Mouse (Mus musculus): ENCODE measurements around the gene Gm10282. TPM values are rescaled to one million over a fixed set of nuclear protein-coding genes. Genes with fewer than 3 reads are reported as not detected.

Gene Gm10282
- polyA plus RNA-seq, 1 experiment from 2014 or later, result 18.2 TPM

- Histone ChIP-seq H3K9ac (replicated peaks; ENCODE audit: low read length) (no peak overlapping the region), H3K27me3 (ENCODE audit: control insufficient read depth, insufficient read depth, low read length) (no peaks in the 10 kb centered on the region), H3K4me2 (ENCODE audit: low read length) (no peak overlapping the region), H3K27ac (replicated peaks; ENCODE audit: low read depth, low read length) (no peak overlapping the region), H3K4me1 (ENCODE audit: control insufficient read depth, insufficient read depth, low read length) (no peaks in the 10 kb centered on the region), H3K9me3 (ENCODE audit: control insufficient read depth, low read length) (no peaks in the 10 kb centered on the region), H3K4me3 (replicated peaks; ENCODE audit: low read depth, low read length) (no peak overlapping the region), H3K36me3 (ENCODE audit: control insufficient read depth, insufficient read depth, low read length) (peaks cover 60% of the 10 kb centered on the region)
- ATAC-seq (ENCODE audit: low FRiP score, low TSS enrichment) (no peak), DNase-seq (no peak)
- 98% methylated on average over 2 of the region's 2 CpGs for whole genome bisulfite sequencing
Measured at GRCm38 (mm10) chr8:72348114-72348513, 43.1 kb upstream of the Gm10282 start.

DNA sequence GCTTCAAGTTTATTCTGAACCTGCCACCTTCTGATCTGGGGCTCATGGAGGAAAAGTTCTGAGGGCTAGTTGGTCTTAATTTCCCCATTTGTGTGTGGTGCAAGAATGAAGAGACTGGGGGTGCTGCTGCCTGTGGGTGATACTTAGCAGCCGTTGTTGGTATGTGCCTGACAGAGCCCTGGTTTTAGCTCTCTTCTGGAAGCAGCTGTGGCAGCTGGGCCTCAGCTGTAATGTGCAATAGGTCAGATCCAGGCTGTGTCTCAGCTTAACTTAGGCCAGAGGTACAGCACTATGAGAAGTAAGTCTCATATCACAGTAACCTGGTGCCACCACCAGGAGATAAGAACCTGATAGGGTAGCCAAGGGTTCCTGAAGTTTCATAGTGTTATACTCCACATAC lies 42.5 kb upstream of the Gm10282 start:
- H3K27ac ChIP-seq (replicated peaks; ENCODE audit: low read depth, low read length), result no peak overlapping the region
- WGBS, result 100% methylated on average over 1 of the region's 1 CpGs
- ATAC-seq (ENCODE audit: low FRiP score, low TSS enrichment) (no peak), DNase-seq (no peak)
- no peaks in the 10 kb centered on the region for H3K27me3 ChIP-seq (ENCODE audit: control insufficient read depth, insufficient read depth, low read length)
- H3K4me2 ChIP-seq (ENCODE audit: low read length), result no peak overlapping the region
- no peaks in the 10 kb centered on the region for H3K4me1 ChIP-seq (ENCODE audit: control insufficient read depth, insufficient read depth, low read length)
- no peak overlapping the region for H3K4me3 ChIP-seq (replicated peaks; ENCODE audit: low read depth, low read length)
- H3K9me3 ChIP-seq (ENCODE audit: control insufficient read depth, low read length), result no peaks in the 10 kb centered on the region
- H3K9ac ChIP-seq (replicated peaks; ENCODE audit: low read length), result no peak overlapping the region
- peaks cover 60% of the 10 kb centered on the region for H3K36me3 ChIP-seq (ENCODE audit: control insufficient read depth, insufficient read depth, low read length)

DNA sequence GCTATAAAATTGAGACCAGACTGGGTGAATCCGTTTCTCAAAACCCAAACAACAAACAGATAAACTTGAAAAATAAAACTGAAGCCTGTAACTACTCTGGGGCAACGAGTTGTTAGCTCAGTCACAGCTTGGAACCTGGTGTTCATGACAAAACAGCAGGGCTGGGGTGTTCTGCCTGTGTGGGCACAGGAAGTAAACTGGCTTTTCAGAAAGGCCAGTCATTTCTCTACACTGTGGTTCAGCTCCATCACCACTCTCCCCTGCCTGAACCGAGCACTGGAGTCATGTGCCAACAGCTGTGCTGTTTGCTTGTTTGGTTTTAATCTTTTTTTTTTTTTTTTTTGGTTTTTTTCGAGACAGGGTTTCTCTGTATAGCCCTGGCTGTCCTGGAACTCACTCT lies 38.7 kb upstream of the Gm10282 start:
- 90% methylated on average over 4 of the region's 4 CpGs for WGBS
- Histone ChIP-seq H3K9me3 (ENCODE audit: control insufficient read depth, low read length) (no peaks in the 10 kb centered on the region), H3K4me1 (ENCODE audit: control insufficient read depth, insufficient read depth, low read length) (no peaks in the 10 kb centered on the region), H3K9ac (replicated peaks; ENCODE audit: low read length) (no peak overlapping the region), H3K27me3 (ENCODE audit: control insufficient read depth, insufficient read depth, low read length) (no peaks in the 10 kb centered on the region), H3K4me3 (replicated peaks; ENCODE audit: low read depth, low read length) (no peak overlapping the region), H3K27ac (replicated peaks; ENCODE audit: low read depth, low read length) (no peak overlapping the region), H3K36me3 (ENCODE audit: control insufficient read depth, insufficient read depth, low read length) (peaks cover 81% of the 10 kb centered on the region), H3K4me2 (ENCODE audit: low read length) (no peak overlapping the region)
- DNase-seq (no peak), ATAC-seq (ENCODE audit: low FRiP score, low TSS enrichment) (no peak)

DNA sequence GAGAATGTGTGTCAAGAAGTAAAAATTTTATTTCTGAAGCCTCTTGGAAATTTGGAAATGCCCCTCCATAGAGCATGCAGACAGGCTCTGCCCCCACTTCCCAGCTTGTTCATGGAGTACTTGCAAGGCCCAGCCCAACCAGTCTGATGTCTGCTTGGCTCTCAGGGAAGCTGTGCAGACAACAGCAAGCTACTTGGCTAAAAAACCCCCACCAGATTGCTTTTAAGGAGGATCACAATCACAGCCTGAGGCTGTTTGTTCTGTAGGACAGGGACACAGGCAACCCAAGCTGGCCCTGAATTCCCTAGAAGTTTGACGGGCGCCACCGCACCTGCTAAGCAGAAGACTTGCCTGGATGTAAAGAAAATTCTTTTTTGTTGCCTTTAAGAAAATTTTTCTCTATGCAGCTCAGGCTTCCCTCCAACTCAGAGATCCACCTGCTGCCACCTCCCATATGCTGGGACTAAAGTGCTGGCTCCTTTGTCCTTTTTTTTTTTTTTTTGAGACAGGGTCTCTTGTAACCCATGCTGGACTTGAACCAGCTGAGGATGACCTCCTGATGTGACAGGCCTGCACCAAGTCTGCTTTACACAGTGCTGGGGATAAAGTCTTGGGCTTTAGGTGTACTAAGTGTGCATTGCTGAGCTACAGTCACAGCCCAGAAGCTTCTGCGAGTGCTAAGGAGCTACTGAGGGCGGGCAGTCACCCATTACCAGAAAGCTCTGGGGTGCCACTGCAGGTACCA lies 37.7 kb upstream of the Gm10282 start:
- Histone ChIP-seq H3K36me3 (ENCODE audit: control insufficient read depth, insufficient read depth, low read length) (peaks cover 83% of the 10 kb centered on the region), H3K4me1 (ENCODE audit: control insufficient read depth, insufficient read depth, low read length) (no peaks in the 10 kb centered on the region), H3K9me3 (ENCODE audit: control insufficient read depth, low read length) (no peaks in the 10 kb centered on the region), H3K27ac (replicated peaks; ENCODE audit: low read depth, low read length) (no peak overlapping the region), H3K4me3 (replicated peaks; ENCODE audit: low read depth, low read length) (no peak overlapping the region), H3K9ac (replicated peaks; ENCODE audit: low read length) (no peak overlapping the region), H3K27me3 (ENCODE audit: control insufficient read depth, insufficient read depth, low read length) (no peaks in the 10 kb centered on the region), H3K4me2 (ENCODE audit: low read length) (no peak overlapping the region)
- DNase-seq (no peak), ATAC-seq (ENCODE audit: low FRiP score, low TSS enrichment) (no peak)
- WGBS, result 93% methylated on average over 5 of the region's 5 CpGs

- H3K4me1 ChIP-seq (ENCODE audit: control insufficient read depth, insufficient read depth, low read length), result no peaks in the 10 kb centered on the region
- H3K9me3 ChIP-seq (ENCODE audit: control insufficient read depth, low read length), result no peaks in the 10 kb centered on the region
- H3K36me3 ChIP-seq (ENCODE audit: control insufficient read depth, insufficient read depth, low read length), result peaks cover 62% of the 10 kb centered on the region
- no peak overlapping the region for H3K4me3 ChIP-seq (replicated peaks; ENCODE audit: low read depth, low read length)
- no peak overlapping the region for H3K27ac ChIP-seq (replicated peaks; ENCODE audit: low read depth, low read length)
- DNase-seq (no peak), ATAC-seq (ENCODE audit: low FRiP score, low TSS enrichment) (no peak)
- no peaks in the 10 kb centered on the region for H3K27me3 ChIP-seq (ENCODE audit: control insufficient read depth, insufficient read depth, low read length)
- H3K9ac ChIP-seq (replicated peaks; ENCODE audit: low read length), result no peak overlapping the region
- no peak overlapping the region for H3K4me2 ChIP-seq (ENCODE audit: low read length)
Measured at GRCm38 (mm10) chr8:72337034-72337433, 32.0 kb upstream of the Gm10282 start.

DNA sequence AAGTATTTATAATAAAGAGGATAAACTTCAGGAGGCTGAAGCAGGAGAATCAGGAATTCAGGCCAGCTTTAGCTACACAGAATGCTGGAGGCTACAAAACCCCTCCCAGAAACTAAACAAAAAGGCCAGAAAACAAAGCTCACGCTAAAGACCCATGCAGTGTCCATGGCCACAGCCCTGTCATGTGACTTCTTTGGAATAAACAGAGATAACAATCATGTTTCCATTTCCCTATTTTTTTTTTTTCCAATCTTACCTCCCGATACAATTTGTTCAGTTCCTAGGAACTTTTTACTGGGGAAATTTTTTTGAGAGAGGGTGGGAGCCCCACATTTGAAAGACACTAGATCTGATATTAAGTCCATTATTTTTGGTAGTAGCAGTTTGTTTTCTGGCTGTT lies 31.2 kb upstream of the Gm10282 start:
- Histone ChIP-seq H3K27ac (replicated peaks; ENCODE audit: low read depth, low read length) (no peak overlapping the region), H3K9ac (replicated peaks; ENCODE audit: low read length) (no peak overlapping the region), H3K4me3 (replicated peaks; ENCODE audit: low read depth, low read length) (no peak overlapping the region), H3K36me3 (ENCODE audit: control insufficient read depth, insufficient read depth, low read length) (peaks cover 54% of the 10 kb centered on the region), H3K27me3 (ENCODE audit: control insufficient read depth, insufficient read depth, low read length) (no peaks in the 10 kb centered on the region), H3K4me1 (ENCODE audit: control insufficient read depth, insufficient read depth, low read length) (no peaks in the 10 kb centered on the region), H3K9me3 (ENCODE audit: control insufficient read depth, low read length) (no peaks in the 10 kb centered on the region), H3K4me2 (ENCODE audit: low read length) (no peak overlapping the region)
- WGBS, result 82% methylated on average over 2 of the region's 2 CpGs
- DNase-seq (no peak), ATAC-seq (ENCODE audit: low FRiP score, low TSS enrichment) (no peak)

DNA sequence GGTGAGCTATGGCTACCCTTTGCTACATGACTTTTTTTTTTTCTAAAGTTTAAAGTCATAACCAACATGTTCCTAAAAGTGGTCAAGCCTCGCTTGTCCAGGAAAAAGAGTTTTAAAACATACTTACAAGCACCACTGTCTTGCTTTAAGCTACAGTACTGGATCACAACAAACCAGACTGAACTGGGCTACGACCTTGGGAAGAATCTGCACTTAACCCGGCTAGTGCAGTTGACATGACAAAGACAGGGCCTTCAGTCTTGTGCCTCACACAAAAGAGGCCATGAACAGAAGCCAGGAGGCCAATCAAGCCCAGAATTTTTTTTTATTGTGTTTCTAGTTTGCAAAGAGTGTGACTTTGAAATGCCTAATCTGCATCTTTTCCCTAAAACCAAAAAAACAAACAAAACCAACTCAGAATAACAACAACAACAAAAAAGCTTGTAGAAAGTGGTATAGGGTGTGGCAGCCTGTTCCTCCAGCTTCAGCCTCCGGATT lies 29.1 kb upstream of the Gm10282 start:
- ATAC-seq (ENCODE audit: low FRiP score, low TSS enrichment), result no peak
- WGBS, result 71% methylated on average over 4 of the region's 4 CpGs

DNA sequence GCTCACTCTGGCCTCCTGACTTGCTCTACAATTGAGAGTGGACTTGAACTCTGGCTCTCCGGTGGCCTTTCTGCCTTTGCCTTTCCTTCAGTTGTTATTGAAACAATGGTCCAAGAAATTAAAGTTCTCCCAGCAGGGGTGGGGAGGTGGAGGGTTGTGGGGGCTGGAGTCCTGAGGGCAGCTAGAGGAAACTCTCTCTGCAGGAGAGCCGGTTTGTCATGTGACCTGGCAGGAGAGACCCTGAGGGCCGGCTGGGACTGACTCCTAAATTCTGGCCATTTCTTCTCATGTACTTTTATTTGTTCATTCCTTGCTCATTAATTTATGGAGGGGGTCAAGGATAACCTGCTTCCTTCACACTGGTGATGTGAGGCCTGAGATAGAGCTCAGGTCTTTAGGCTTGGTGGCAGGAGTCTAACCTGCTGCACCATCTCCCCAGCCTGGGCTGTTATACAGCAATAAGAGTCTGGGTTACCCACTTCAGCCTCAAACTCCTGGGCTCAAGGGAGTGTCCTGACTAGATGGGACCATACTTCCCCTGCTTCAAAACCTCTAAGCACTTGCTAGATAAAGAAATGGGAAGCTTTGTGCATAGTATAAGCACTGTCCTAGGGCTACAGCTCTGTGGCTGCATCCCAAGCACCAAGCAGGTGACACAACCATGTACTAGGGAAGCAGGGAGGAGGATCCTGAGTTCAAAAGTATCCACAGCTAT lies 28.5 kb upstream of the Gm10282 start:
- Histone ChIP-seq H3K4me3 (replicated peaks; ENCODE audit: low read depth, low read length) (no peak overlapping the region), H3K4me2 (ENCODE audit: low read length) (no peak overlapping the region), H3K36me3 (ENCODE audit: control insufficient read depth, insufficient read depth, low read length) (peaks cover 28% of the 10 kb centered on the region), H3K9me3 (ENCODE audit: control insufficient read depth, low read length) (no peaks in the 10 kb centered on the region), H3K27me3 (ENCODE audit: control insufficient read depth, insufficient read depth, low read length) (no peaks in the 10 kb centered on the region), H3K27ac (replicated peaks; ENCODE audit: low read depth, low read length) (no peak overlapping the region), H3K9ac (replicated peaks; ENCODE audit: low read length) (no peak overlapping the region), H3K4me1 (ENCODE audit: control insufficient read depth, insufficient read depth, low read length) (no peaks in the 10 kb centered on the region)
- 47% methylated on average over 3 of the region's 3 CpGs for WGBS
- DNase-seq (no peak), ATAC-seq (ENCODE audit: low FRiP score, low TSS enrichment) (no peak)

More for the DNA sequence above, 29.1 kb upstream of the Gm10282 start:
- H3K9me3 ChIP-seq (ENCODE audit: control insufficient read depth, low read length), result no peaks in the 10 kb centered on the region
- no peak for DNase-seq
- no peaks in the 10 kb centered on the region for H3K27me3 ChIP-seq (ENCODE audit: control insufficient read depth, insufficient read depth, low read length)
- H3K4me1 ChIP-seq (ENCODE audit: control insufficient read depth, insufficient read depth, low read length), result no peaks in the 10 kb centered on the region
- H3K4me3 ChIP-seq (replicated peaks; ENCODE audit: low read depth, low read length), result no peak overlapping the region
- H3K9ac ChIP-seq (replicated peaks; ENCODE audit: low read length), result no peak overlapping the region
- H3K36me3 ChIP-seq (ENCODE audit: control insufficient read depth, insufficient read depth, low read length), result peaks cover 34% of the 10 kb centered on the region
- no peak overlapping the region for H3K27ac ChIP-seq (replicated peaks; ENCODE audit: low read depth, low read length)
- no peak overlapping the region for H3K4me2 ChIP-seq (ENCODE audit: low read length)

DNA sequence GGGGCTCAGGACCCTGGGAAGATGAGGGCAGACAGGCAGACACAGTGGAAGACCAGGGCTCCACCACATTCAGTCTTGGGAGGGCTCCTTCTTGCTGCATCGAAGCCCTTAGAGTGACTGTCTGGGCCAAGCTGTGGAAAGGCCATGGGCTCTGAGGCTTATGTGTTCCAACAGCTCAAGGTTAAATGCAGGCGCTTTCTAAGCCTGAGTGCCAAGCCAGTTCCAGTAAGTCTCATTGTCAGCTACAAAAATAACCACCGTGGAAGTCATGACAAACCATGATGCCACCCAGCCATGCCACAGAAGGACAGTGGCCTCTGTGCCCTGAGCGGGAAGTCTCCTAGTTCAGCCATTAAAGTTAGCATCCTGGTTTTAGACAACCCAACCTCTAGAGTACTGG lies 26.6 kb upstream of the Gm10282 start:
- H3K9me3 ChIP-seq (ENCODE audit: control insufficient read depth, low read length), result no peaks in the 10 kb centered on the region
- no peaks in the 10 kb centered on the region for H3K4me1 ChIP-seq (ENCODE audit: control insufficient read depth, insufficient read depth, low read length)
- 91% methylated on average over 4 of the region's 4 CpGs for WGBS
- no peaks in the 10 kb centered on the region for H3K27me3 ChIP-seq (ENCODE audit: control insufficient read depth, insufficient read depth, low read length)
- peaks cover 12% of the 10 kb centered on the region; the same call in 1 of the 2 replicates for H3K36me3 ChIP-seq (ENCODE audit: control insufficient read depth, insufficient read depth, low read length)
- no peak for ATAC-seq (ENCODE audit: low FRiP score, low TSS enrichment)
- H3K9ac ChIP-seq (replicated peaks; ENCODE audit: low read length), result no peak overlapping the region
- H3K4me2 ChIP-seq (ENCODE audit: low read length), result no peak overlapping the region
- no peak for DNase-seq
- H3K27ac ChIP-seq (replicated peaks; ENCODE audit: low read depth, low read length), result no peak overlapping the region
- H3K4me3 ChIP-seq (replicated peaks; ENCODE audit: low read depth, low read length), result no peak overlapping the region

All from midbrain, embryonic 14.5 days (tissue).